9 mouse cellular contexts compared by ENCODE assay signal in genomic region chr7:99465811-99466210, GRCm38 (mm10). TPM values are rescaled to one million over a fixed set of nuclear protein-coding genes. Genes with fewer than 3 reads are reported as not detected.
DNase-seq lines count a peak whose midpoint lies in the region; ATAC-seq lines count a peak whose summit lies in the region.
"Had no signal": no experiment of that assay in that cellular context is flagged by ENCODE, and none has a peak within 500 bp of the region (broad histone marks: within the 10 kb centered on the region; RNA-seq: fewer than 3 reads in every experiment).

Gene Klhl35 (plus strand): TSS chr7:99466004.

- H3K9ac ChIP-seq in heart, embryonic 15.5 days: no peak within 1 kb of the TSS
- H3K9ac ChIP-seq in forebrain, embryonic 13.5 days: peak within 1 kb of the TSS; percentile 60
- no peak within 1 kb of the TSS for H3K9ac ChIP-seq in limb, embryonic 15.5 days

- no peak for ATAC-seq in heart, embryonic 15.5 days (replicated peaks; ENCODE audit: insufficient number of reproducible peaks, insufficient read depth, low FRiP score, low read depth)
- ATAC-seq in forebrain, embryonic 13.5 days: peak; percentile 22
- no peak for ATAC-seq in limb, embryonic 15.5 days (ENCODE audit: insufficient number of reproducible peaks, low FRiP score, low TSS enrichment, low read depth)

- peak within 1 kb of the TSS; percentile 72 for H3K4me2 ChIP-seq in heart, embryonic 15.5 days
- peak within 1 kb of the TSS; percentile 46 for H3K4me2 ChIP-seq in forebrain, embryonic 13.5 days
- H3K4me2 ChIP-seq in limb, embryonic 15.5 days: 0 out of 2 replicates have a peak within 1 kb of the TSS, but pooled peaks have one; percentile 25

- no peak within 1 kb of the TSS for H3K4me3 ChIP-seq in heart, embryonic 15.5 days
- H3K4me3 ChIP-seq in forebrain, embryonic 13.5 days: peak within 1 kb of the TSS; percentile 16; the same call in 1 of the 2 replicates
- H3K4me3 ChIP-seq in limb, embryonic 15.5 days: no peak within 1 kb of the TSS

- no peak within 1 kb of the TSS for H3K27ac ChIP-seq in heart, embryonic 15.5 days
- peak within 1 kb of the TSS; percentile 76 for H3K27ac ChIP-seq in forebrain, embryonic 13.5 days
- 0 out of 2 replicates have a peak within 1 kb of the TSS, but pooled peaks have one; percentile 27 for H3K27ac ChIP-seq in limb, embryonic 15.5 days

- no peaks in the 10 kb centered on the region for H3K27me3 ChIP-seq in heart, embryonic 15.5 days
- peaks cover 17% of the 10 kb centered on the region; the same call in 1 of the 2 replicates for H3K27me3 ChIP-seq in forebrain, embryonic 13.5 days
- H3K27me3 ChIP-seq in limb, embryonic 15.5 days: no peaks in the 10 kb centered on the region

- WGBS in heart, embryonic 15.5 days: 29% methylated on average over 8 of the region's 8 CpGs
- WGBS in forebrain, embryonic 13.5 days: 11% methylated on average over 8 of the region's 8 CpGs
- 24% methylated on average over 8 of the region's 8 CpGs for WGBS in limb, embryonic 15.5 days

- peaks cover 11% of the 10 kb centered on the region; the same call in 1 of the 2 replicates for H3K36me3 ChIP-seq in heart, embryonic 15.5 days
- H3K36me3 ChIP-seq in forebrain, embryonic 13.5 days (ENCODE audit: poor library complexity, severe bottlenecking): peaks cover 6% of the 10 kb centered on the region
- peaks cover 8% of the 10 kb centered on the region; the same call in 1 of the 2 replicates for H3K36me3 ChIP-seq in limb, embryonic 15.5 days

- no peaks in the 10 kb centered on the region for H3K9me3 ChIP-seq in heart, embryonic 15.5 days (replicated peaks)
- no peaks in the 10 kb centered on the region for H3K9me3 ChIP-seq in forebrain, embryonic 13.5 days (replicated peaks)
- H3K9me3 ChIP-seq in limb, embryonic 15.5 days: no peaks in the 10 kb centered on the region

- H3K4me1 ChIP-seq in heart, embryonic 15.5 days (replicated peaks): peaks cover 40% of the 10 kb centered on the region
- H3K4me1 ChIP-seq in forebrain, embryonic 13.5 days: peaks cover 40% of the 10 kb centered on the region
- H3K4me1 ChIP-seq in limb, embryonic 15.5 days: peaks cover 40% of the 10 kb centered on the region

- no peak for DNase-seq in heart, adult 9 months (ENCODE audit: low spot score in 2 of 2)
- DNase-seq in brain, adult 2 months (ENCODE audit: low read depth, low spot score): peak; percentile 74
- DNase-seq in adrenal gland, postnatal 10 days: no peak
- DNase-seq in gastrocnemius, adult 8-10 months (ENCODE audit: low spot score in 2 of 2): no peak
- DNase-seq in adipocyte (ENCODE audit: low spot score): no peak
- DNase-seq: heart, postnatal 36 days had no signal

RNA-seq across cellular contexts. Expression of gene Klhl35, which starts in this region (rescaled TPM):
- polyA plus RNA-seq in heart, embryonic 15.5 days (2015; fragmentation: Nextera tagmentation; extraction: Ambion mirVana): 0.63 and 0.73 TPM in 2 replicates
- polyA plus RNA-seq in forebrain, embryonic 13.5 days (2015; fragmentation: Nextera tagmentation; extraction: Ambion mirVana): 2.3 and 2.5 TPM in 2 replicates
- polyA plus RNA-seq in limb, embryonic 15.5 days (2015; fragmentation: Nextera tagmentation; extraction: Ambion mirVana): 0.46 and 1.3 TPM in 2 replicates
- total RNA-seq in adrenal gland, postnatal 10 days (2021): 1 to 10 TPM in 1 of 2 experiments, under 1 TPM in 1; 0.99 to 1.2 TPM
- not detected for total RNA-seq in gastrocnemius, adult 8-10 months (2022)
- total RNA-seq: heart, postnatal 36 days had no signal
